Mouse (Mus musculus): ENCODE measurements around the gene Vdac2.

DNA sequence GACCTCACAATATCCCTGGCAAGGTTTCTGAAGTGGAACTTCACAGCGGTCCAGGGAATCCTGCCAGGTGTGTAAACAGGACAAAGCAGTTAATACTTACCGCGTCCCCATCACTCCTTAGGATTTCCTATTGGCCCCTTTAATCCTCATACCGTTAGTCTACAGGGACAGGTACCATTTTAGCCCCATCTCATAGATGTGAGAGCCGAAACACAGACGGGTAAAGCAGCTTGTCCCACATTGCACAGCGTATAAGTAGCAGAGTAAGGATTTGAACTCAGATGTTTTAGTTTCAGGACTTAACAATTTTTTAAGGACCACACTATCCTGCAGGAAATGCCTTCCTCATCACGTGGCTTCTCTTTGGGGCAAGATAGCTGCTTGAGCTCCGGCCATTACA, 29.2 kb downstream of the Vdac2 start:
- TF ChIP-seq CTCF (IDR thresholded peaks at IDR 0.05; ENCODE audit: low read depth, low read length) (no peak), EP300 (IDR thresholded peaks at IDR 0.05; ENCODE audit: insufficient read depth, low read depth, low read length) (no peak)

All from ES-Bruce4 (cell line).